Mouse (Mus musculus): ENCODE data around the gene Gm19426.

- TF ChIP-seq POLR2A (IDR thresholded peaks at IDR 0.05; ENCODE audit: low read depth, low read length) (no peak), CTCF (IDR thresholded peaks at IDR 0.05; ENCODE audit: extremely low read depth, insufficient read depth, insufficient read length, insufficient replicate concordance) (no peak)
Measured at GRCm38 (mm10) chr2:84736312-84737161, 6.9 kb downstream of the Gm19426 start.
